Mouse (Mus musculus) liver, adult 2 months (tissue): ENCODE measurements at regions not wholly inside any gene's neighbourhood (a gene's known extent, or its start where the extent isn't known, plus 50 kb on each side); places are given as distances from the start of the nearest gene placed in this dataset.

Experiments used
- DNase-seq: peaks from one replicate; pipeline ENCODE4 v3.0.0-alpha.2; 2011; ENCODE audit warnings: low read depth, low spot score; ENCODE audit errors: extremely low read depth
- H3K27ac ChIP-seq: fragments of 200-500 bp; replicated peaks from 2 replicates; pipeline ENCODE4 v1.5.1; 2012; ENCODE audit warnings: low read depth, mild to moderate bottlenecking, control low read depth, inconsistent platforms, low read length; ENCODE audit not compliant: insufficient read depth
- H3K27me3 ChIP-seq: fragments of 200-500 bp; 2 replicates; pipeline ENCODE4 v1.6.1; 2012; ENCODE audit warnings: mild to moderate bottlenecking, moderate library complexity, low read length, inconsistent platforms; ENCODE audit not compliant: control insufficient read depth, insufficient read depth
- H3K36me3 ChIP-seq: fragments of 200-500 bp; 2 replicates; pipeline ENCODE4 v1.6.1; 2012; ENCODE audit warnings: low read length, inconsistent platforms; ENCODE audit not compliant: control insufficient read depth, insufficient read depth
- H3K4me1 ChIP-seq: fragments of 200-500 bp; 2 replicates; pipeline ENCODE4 v1.6.1; 2011; ENCODE audit warnings: low read length; ENCODE audit not compliant: control insufficient read depth, insufficient read depth
- H3K4me3 ChIP-seq: fragments of 200-500 bp; 2 replicates; pipeline ENCODE4 v1.5.1; 2011; ENCODE audit warnings: low read depth, mild to moderate bottlenecking, control low read depth, low read length, moderate library complexity; ENCODE audit not compliant: insufficient read depth
- H3K79me2 ChIP-seq: fragments of 200-500 bp; 2 replicates; pipeline ENCODE4 v1.6.1; 2012; ENCODE audit warnings: inconsistent platforms, mild to moderate bottlenecking, low read length, moderate library complexity; ENCODE audit not compliant: control insufficient read depth, insufficient read depth
- H3K9ac ChIP-seq: fragments of 200-500 bp; 2 replicates; pipeline ENCODE4 v1.6.1; 2012; ENCODE audit warnings: low read depth, mild to moderate bottlenecking, control low read depth, inconsistent platforms, low read length
- CTCF ChIP-seq: fragments of 200-500 bp; IDR thresholded peaks from 2 replicates; pipeline ENCODE4 v1.5.1; 2011; ENCODE audit warnings: low read depth, low read length, control low read depth
- POLR2A ChIP-seq: fragments of 200-500 bp; IDR thresholded peaks from 2 replicates; pipeline ENCODE4 v1.6.1; 2011; ENCODE audit warnings: low read length, control low read depth; ENCODE audit not compliant: insufficient read depth; ENCODE audit errors: extremely low read depth
- WGBS: fragments of 180-500 bp; shearing (Covaris S2); methylation state at CpG from one replicate; pipeline ENCODE4 v1.1.7; 2018; 5-methylcytosine and 5-hydroxymethylcytosine counted together

DNA sequence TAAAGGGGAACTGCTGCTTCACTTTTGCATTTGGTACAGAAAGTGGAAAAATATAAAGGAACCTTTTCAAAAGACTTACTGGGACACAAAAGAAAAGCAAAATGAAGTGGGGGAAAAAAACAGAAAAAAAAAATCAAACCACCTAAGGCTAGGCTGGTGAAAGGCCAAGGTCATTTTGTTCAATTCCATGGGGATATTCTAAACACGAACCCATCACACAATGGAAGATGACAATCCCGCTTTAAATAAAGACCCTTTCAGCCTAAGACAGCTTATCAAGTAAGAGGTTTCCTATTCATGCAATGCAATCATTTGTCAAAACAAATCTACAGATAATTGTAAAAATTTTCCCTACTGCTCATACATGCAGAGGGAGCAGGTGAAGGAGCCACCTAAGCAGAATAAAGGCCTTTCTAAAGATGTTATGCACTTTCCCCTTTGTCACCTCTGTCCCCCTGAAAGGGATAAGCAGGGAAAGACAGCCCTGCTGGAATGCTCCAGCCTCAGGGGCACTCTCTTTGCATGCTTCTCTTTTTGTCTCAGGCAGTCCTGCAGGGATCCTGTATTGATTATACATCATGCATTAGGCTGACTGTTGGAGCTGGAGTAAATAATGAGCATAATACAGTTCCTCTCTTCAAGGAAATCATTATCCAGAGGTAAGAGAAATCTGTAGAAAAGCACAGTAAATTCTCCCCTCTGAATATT lies 367.8 kb downstream of the 1190002N15Rik start:
- no peak for TF ChIP-seq POLR2A
- no peak for TF ChIP-seq CTCF
- H3K4me3 ChIP-seq = no peak overlapping the region
- H3K27ac ChIP-seq = no peak overlapping the region
- 84% methylated on average over 2 of the region's 2 CpGs for WGBS
- no peaks in the 10 kb centered on the region for H3K36me3 ChIP-seq
- no peak for DNase-seq
- no peaks in the 10 kb centered on the region for H3K79me2 ChIP-seq
- H3K4me1 ChIP-seq = no peaks in the 10 kb centered on the region
- no peaks in the 10 kb centered on the region for H3K27me3 ChIP-seq
- H3K9ac ChIP-seq = no peak overlapping the region

DNA sequence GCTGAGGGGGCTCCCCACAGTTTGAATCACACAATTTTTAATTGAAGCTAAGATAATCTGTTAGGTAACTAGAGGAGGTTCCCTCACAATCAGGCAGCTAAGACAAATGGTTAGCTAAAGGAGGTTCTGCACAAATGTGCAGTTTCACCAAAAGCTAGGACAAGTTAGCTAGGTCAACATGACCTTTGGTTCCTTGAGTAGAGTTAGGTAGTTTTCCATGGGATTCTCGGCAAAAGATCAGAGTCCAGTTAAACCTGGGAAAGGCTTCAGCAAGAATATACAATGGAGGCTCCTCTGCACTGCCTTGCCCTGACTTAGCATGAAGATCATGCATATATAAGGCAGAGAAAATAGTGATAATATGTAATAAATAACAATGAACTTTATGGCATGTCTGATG lies 374.2 kb downstream of the 1190002N15Rik start:
- 23% methylated on average over 1 of the region's 1 CpGs for WGBS
- no peak for TF ChIP-seq POLR2A
- TF ChIP-seq CTCF = no peak
- Histone ChIP-seq H3K27me3 (no peaks in the 10 kb centered on the region), H3K27ac (peak overlapping the region; percentile 17; the same call in 1 of the 2 replicates), H3K4me1 (no peaks in the 10 kb centered on the region; the same call in 1 of the 2 replicates), H3K9ac (no peak overlapping the region), H3K36me3 (no peaks in the 10 kb centered on the region), H3K4me3 (no peak overlapping the region), H3K79me2 (no peaks in the 10 kb centered on the region)
- peak; percentile 91 for DNase-seq

DNA sequence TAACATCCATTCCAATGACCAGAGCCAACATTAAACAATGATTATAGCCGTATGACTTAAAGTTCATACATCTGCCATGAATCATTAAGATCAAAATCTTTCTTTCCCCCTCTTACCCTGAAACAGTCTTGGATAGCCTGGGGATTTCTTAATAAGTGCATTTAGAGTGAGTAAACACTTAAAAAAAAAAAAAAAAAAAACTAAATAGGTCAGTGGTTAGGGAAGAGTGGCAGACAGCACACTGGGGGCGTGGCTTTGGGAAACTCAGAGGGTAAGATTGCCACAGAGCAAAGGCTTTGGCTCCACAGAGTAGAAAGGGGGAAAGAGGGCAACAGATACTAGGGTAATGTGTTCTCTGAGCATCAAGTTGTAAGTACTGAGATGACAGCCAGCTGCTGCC lies 382.3 kb downstream of the 1190002N15Rik start:
- H3K4me3 ChIP-seq = no peak overlapping the region
- H3K27ac ChIP-seq = no peak overlapping the region
- no peak overlapping the region for H3K9ac ChIP-seq
- no peaks in the 10 kb centered on the region for H3K4me1 ChIP-seq
- TF ChIP-seq POLR2A = no peak
- no peak for TF ChIP-seq CTCF
- no peaks in the 10 kb centered on the region for H3K79me2 ChIP-seq
- no peaks in the 10 kb centered on the region for H3K27me3 ChIP-seq
- H3K36me3 ChIP-seq = no peaks in the 10 kb centered on the region
- 55% methylated on average over 2 of the region's 2 CpGs for WGBS
- DNase-seq = peak; percentile 40

DNA sequence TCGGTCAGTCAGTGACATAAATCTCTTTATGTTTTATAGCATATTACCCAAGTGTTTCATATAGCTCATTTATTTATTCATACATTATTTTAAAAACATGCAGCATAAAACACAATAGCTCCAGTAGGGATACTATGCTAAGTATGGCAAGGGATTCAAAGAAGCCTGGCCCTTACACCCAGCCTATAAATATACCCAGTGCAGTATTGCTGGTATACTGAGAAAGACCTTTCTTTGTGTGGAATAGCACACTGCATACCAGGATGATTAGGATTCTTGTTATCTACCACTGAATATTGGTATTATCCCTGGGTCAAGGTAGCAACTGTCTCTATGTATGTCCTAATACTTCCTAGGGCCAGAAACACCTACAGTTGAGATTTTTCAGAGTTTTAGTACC lies 389.4 kb downstream of the 1190002N15Rik start:
- H3K27ac ChIP-seq = no peak overlapping the region
- WGBS = 90% methylated on average over 1 of the region's 1 CpGs
- no peak overlapping the region for H3K4me3 ChIP-seq
- no peak for DNase-seq
- H3K4me1 ChIP-seq = no peaks in the 10 kb centered on the region
- H3K9ac ChIP-seq = no peak overlapping the region
- TF ChIP-seq CTCF = no peak
- no peak for TF ChIP-seq POLR2A
- no peaks in the 10 kb centered on the region for H3K36me3 ChIP-seq
- H3K27me3 ChIP-seq = no peaks in the 10 kb centered on the region
- H3K79me2 ChIP-seq = no peaks in the 10 kb centered on the region

DNA sequence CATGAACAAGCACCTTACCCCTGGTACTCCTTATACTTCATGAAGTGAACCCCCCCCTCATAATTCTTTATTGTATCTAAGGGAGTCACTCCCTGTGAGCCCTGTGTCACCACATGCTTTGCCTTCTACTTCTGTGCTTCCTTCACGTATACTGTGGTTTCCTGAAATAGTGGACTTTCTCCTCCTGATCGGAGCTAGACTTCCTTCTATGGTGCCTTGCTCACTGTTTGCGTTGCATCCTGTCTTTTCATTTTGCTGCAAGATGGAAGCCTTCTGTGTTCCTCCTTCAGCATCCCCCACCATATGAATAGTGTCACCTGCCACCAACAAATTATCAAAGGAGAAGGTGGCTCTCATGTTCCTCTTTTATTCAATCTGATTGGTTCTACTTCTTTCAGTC lies 391.1 kb downstream of the 1190002N15Rik start:
- Histone ChIP-seq H3K79me2 (no peaks in the 10 kb centered on the region), H3K4me1 (no peaks in the 10 kb centered on the region), H3K27ac (no peak overlapping the region), H3K9ac (no peak overlapping the region), H3K36me3 (no peaks in the 10 kb centered on the region), H3K27me3 (no peaks in the 10 kb centered on the region), H3K4me3 (no peak overlapping the region)
- WGBS = 83% methylated on average over 3 of the region's 3 CpGs
- no peak for TF ChIP-seq CTCF
- TF ChIP-seq POLR2A = no peak
- DNase-seq = no peak

DNA sequence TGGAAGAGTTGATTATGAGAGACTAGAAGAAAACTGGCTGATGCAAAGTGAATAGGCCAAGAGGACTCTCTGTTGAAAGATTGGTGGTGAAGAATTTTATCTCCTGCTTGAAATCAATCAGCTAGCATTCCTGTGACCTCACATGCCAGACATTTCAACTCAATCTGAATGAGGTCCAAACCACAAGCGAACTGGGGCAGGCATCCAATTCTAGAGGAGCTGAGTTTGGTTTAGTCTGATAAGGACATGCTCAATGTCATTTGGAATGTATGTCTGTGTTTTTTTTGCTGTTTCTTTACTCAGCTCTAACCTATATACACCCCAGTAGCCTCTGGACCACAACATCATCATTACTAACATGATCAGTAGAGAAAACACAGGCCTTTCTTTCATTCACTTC lies 401.4 kb downstream of the 1190002N15Rik start:
- WGBS = 14% methylated on average over 1 of the region's 1 CpGs
- H3K9ac ChIP-seq = no peak overlapping the region
- H3K4me1 ChIP-seq = peaks cover 3% of the 10 kb centered on the region; the same call in 1 of the 2 replicates
- peak; percentile 84 for DNase-seq
- H3K27ac ChIP-seq = no peak overlapping the region
- no peaks in the 10 kb centered on the region for H3K27me3 ChIP-seq
- no peaks in the 10 kb centered on the region for H3K79me2 ChIP-seq
- no peaks in the 10 kb centered on the region for H3K36me3 ChIP-seq
- H3K4me3 ChIP-seq = no peak overlapping the region
- no peak for TF ChIP-seq CTCF
- TF ChIP-seq POLR2A = no peak
